Mouse (Mus musculus) left cerebral cortex, adult 9 months (tissue): ENCODE measurements around the gene Rab8b.
"Not testable (repeated sequence)": the region's sequence is repeated elsewhere in the genome, so short reads cannot be mapped to it uniquely, and the experiment has no call there.

ENCODE experiments used
- DNase-seq, 2 experiments: peaks; one replicate each; pipeline ENCODE4 v3.0.0; 2022; ENCODE audit warnings: low spot score in 2 of 2

Gene Rab8b

GRCm38 (mm10) chr9:66846822-66847221 lies 72.7 kb downstream of the Rab8b start:
- DNase-seq = no peak

GRCm38 (mm10) chr9:66835097-66835480 lies 84.4 kb downstream of the Rab8b start:
- DNase-seq = no peak

GRCm38 (mm10) chr9:66834318-66835096 lies 85.0 kb downstream of the Rab8b start, which contains the start of gene Aph1c:
Aph1c (minus strand) TSS chr9:66834726.
- DNase-seq = peak; percentile 98 to 99

- peak in 1 of 2 experiments; percentile 13 for DNase-seq
Measured at GRCm38 (mm10) chr9:66833851-66834250, 85.6 kb downstream of the Rab8b start.

- no peak for DNase-seq
Measured at GRCm38 (mm10) chr9:66832366-66832908, 87.0 kb downstream of the Rab8b start.

GRCm38 (mm10) chr9:66825990-66826389 lies 93.5 kb downstream of the Rab8b start:
- DNase-seq = peak in 1 of 2 experiments; percentile 52

GRCm38 (mm10) chr9:66822255-66822654 lies 97.2 kb downstream of the Rab8b start:
- DNase-seq = not testable (repeated sequence)

- DNase-seq = no peak
Measured at GRCm38 (mm10) chr9:66820996-66821395, 98.5 kb downstream of the Rab8b start.

- no peak for DNase-seq
Measured at GRCm38 (mm10) chr9:66813392-66813791, 106.1 kb downstream of the Rab8b start.

- not testable (repeated sequence) for DNase-seq
Measured at GRCm38 (mm10) chr9:66805951-66806350, 113.5 kb downstream of the Rab8b start.

GRCm38 (mm10) chr9:66801947-66802346 lies 117.5 kb downstream of the Rab8b start:
- no peak for DNase-seq

- no peak for DNase-seq
Measured at GRCm38 (mm10) chr9:66796739-66797138, 122.7 kb downstream of the Rab8b start, which contains the start of gene Gm10647. Gm10647 (plus strand) TSS chr9:66797039.

- peak; percentile 91 to 95 for DNase-seq
Measured at GRCm38 (mm10) chr9:66795464-66796324, 123.8 kb downstream of the Rab8b start, which contains the start of gene Aph1b. Aph1b (minus strand) TSS chr9:66795490.

GRCm38 (mm10) chr9:66794629-66795463 lies 124.6 kb downstream of the Rab8b start:
- peak in 1 of 2 experiments; percentile 9 for DNase-seq
